Comparison of ENCODE assay signal across 15 mouse cellular contexts in genomic region chr6:117652012-117652411, GRCm38 (mm10).
A peak's percentile ranks its signal among the peaks of the same experiment; 100 is the strongest.
DNase-seq lines count a peak whose midpoint lies in the region; ATAC-seq lines count a peak whose summit lies in the region.
"Had no signal": no experiment of that assay in that cellular context is flagged by ENCODE, and none has a peak within 500 bp of the region (broad histone marks: within the 10 kb centered on the region; RNA-seq: fewer than 3 reads in every experiment).

No protein-coding gene starts in this region.

- ATAC-seq in embryonic facial prominence, embryonic 12.5 days (ENCODE audit: insufficient number of reproducible peaks, insufficient read depth, low FRiP score, low TSS enrichment): no peak
- no peak for ATAC-seq in limb, embryonic 12.5 days (ENCODE audit: insufficient number of reproducible peaks, insufficient read depth, low FRiP score, low TSS enrichment, low read depth)
- ATAC-seq: liver, embryonic 12.5 days had no signal

- no peaks in the 10 kb centered on the region for H3K36me3 ChIP-seq in embryonic facial prominence, embryonic 12.5 days
- H3K36me3 ChIP-seq in limb, embryonic 12.5 days: no peaks in the 10 kb centered on the region
- H3K36me3 ChIP-seq: liver, embryonic 12.5 days had no signal

- H3K9ac ChIP-seq in embryonic facial prominence, embryonic 12.5 days: no peak overlapping the region
- H3K9ac ChIP-seq in limb, embryonic 12.5 days (replicated peaks): no peak overlapping the region
- H3K9ac ChIP-seq: liver, embryonic 12.5 days had no signal

- no peaks in the 10 kb centered on the region for H3K9me3 ChIP-seq in embryonic facial prominence, embryonic 12.5 days
- no peaks in the 10 kb centered on the region for H3K9me3 ChIP-seq in limb, embryonic 12.5 days
- H3K9me3 ChIP-seq: liver, embryonic 12.5 days had no signal

- 0 out of 2 replicates have a peak overlapping the region, but pooled peaks have one; percentile 20 for H3K27ac ChIP-seq in embryonic facial prominence, embryonic 12.5 days
- peak overlapping the region; percentile 25 for H3K27ac ChIP-seq in limb, embryonic 12.5 days
- H3K27ac ChIP-seq: liver, embryonic 12.5 days had no signal

- 37% methylated on average over 3 of the region's 3 CpGs for WGBS in embryonic facial prominence, embryonic 12.5 days
- WGBS in limb, embryonic 12.5 days: 47% methylated on average over 3 of the region's 3 CpGs

- no peaks in the 10 kb centered on the region for H3K27me3 ChIP-seq in embryonic facial prominence, embryonic 12.5 days
- no peaks in the 10 kb centered on the region for H3K27me3 ChIP-seq in limb, embryonic 12.5 days

- H3K4me1 ChIP-seq in embryonic facial prominence, embryonic 12.5 days: peaks cover 21% of the 10 kb centered on the region
- peaks cover 26% of the 10 kb centered on the region for H3K4me1 ChIP-seq in limb, embryonic 12.5 days (replicated peaks)
- H3K4me1 ChIP-seq: liver, embryonic 12.5 days had no signal

- no peak overlapping the region for H3K4me2 ChIP-seq in embryonic facial prominence, embryonic 12.5 days (replicated peaks)
- H3K4me2 ChIP-seq in limb, embryonic 12.5 days: no peak overlapping the region
- H3K4me2 ChIP-seq: liver, embryonic 12.5 days had no signal

- H3K4me3 ChIP-seq in embryonic facial prominence, embryonic 12.5 days: no peak overlapping the region
- no peak overlapping the region for H3K4me3 ChIP-seq in limb, embryonic 12.5 days (replicated peaks)
- H3K4me3 ChIP-seq: erythroblast, embryonic 14.5 days; liver, embryonic 12.5 days had no signal

- DNase-seq in heart, adult 18-20 months: peak; percentile 37 to 65
- no peak for DNase-seq in heart, postnatal 4 days
- DNase-seq in 3T3-L1 (ENCODE audit: low read depth, low spot score): peak; percentile 72
- no peak for DNase-seq in yolk sac, embryonic 10.5 days (ENCODE audit: low spot score)
- DNase-seq in spleen, postnatal 36 days (ENCODE audit: low spot score in 2 of 2): no peak
- DNase-seq in right cerebral cortex, adult 18-20 months: no peak
- DNase-seq: adrenal gland, adult 8-10 months; B cell, adult 2 months; cerebellum, adult 8-10 months; gastrocnemius, postnatal 25 days; midbrain, embryonic 14.5 days had no signal

Comparison
In these comparisons a context has a peak if more than half of its experiments do, and no peak if none do; other contexts are left out.
1. DNase-seq: peak in heart, adult 18-20 months (2 of 2) and 3T3-L1 (single experiment); none in heart, postnatal 4 days (single experiment), yolk sac, embryonic 10.5 days (single experiment), spleen, postnatal 36 days (0 of 2) and right cerebral cortex, adult 18-20 months (single experiment).